Mouse (Mus musculus) layer of hippocampus, postnatal 25 days (tissue): ENCODE measurements around the gene Ttc16. TPM values are rescaled to one million over a fixed set of nuclear protein-coding genes. Genes with fewer than 3 reads are reported as not detected.

ENCODE experiments used
- DNase-seq, 2 experiments: peaks; one replicate each; pipeline ENCODE4 v3.0.0; 2022; ENCODE audit warnings: mixed read lengths in 2 of 2, low spot score in 1 of 2; ENCODE audit errors: extremely low spot score in 1 of 2
- microRNA-seq, 2 experiments: library from miRNA; unstranded; fragments of <30 nt; microRNA quantifications; one replicate each; pipeline ENCODE4 v1.2.0; 2021
- total RNA-seq, 2 experiments: library from RNA; stranded (reverse); gene quantifications; 2 replicates each; pipeline ENCODE4 v1.2.3; 2021

Ttc16 gene
- total RNA-seq, 2 experiments from 2014 or later: 0.54 to 0.59 TPM

- DNase-seq: no peak
Measured at GRCm38 (mm10) chr2:32722046-32722445, 53.4 kb downstream of the Ttc16 start.

DNA sequence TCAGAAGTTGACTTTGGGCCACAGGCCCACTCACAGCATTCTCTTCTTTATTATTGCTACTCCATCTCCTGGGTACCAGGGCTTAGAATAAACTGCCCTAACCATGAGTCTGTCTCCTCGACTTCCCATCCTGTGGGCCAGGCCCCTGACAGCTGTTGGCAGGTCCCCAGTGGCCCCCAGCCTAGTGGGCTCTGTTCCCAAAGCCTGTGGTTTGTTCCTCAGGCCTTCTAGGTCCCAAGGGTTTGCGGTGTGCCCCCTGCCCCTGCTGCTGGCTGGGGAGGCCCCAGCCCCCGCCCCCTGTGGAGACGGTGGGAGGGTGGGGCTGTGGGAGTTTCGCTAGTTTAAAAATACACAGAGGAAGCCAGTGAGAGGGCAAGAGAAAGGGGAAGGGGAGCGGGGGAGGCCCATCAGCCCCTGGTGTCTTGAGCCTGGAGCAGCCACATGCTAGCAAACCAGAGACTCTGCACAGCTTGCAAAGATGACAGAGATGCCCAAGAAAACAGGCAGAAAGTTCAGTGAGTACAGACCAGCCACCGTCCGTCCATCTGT is 54.7 kb downstream of the Ttc16 start, which contains the start of gene Sh2d3c:
TSS of gene Sh2d3c (plus strand) at position 375 of the 549 bp plus-strand sequence.
- no peak for DNase-seq

DNA sequence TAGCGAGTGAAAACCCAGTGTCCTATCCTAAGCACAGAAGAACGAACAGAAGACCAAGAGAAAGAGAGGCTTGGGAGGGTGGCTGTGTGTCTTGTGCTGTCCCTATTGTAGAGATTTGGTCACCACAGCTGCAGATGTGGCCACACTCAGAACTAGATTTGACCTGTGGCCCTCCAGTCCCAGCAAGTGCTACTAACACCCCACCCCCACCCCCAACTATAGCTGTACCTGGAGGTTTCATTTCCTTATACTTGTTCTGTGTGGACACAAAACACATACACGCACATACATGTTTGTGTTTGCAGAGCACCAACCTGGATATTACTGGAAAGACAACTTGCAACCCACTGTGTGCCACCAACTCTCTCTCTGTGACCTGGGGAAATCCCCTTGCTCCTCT is 55.4 kb downstream of the Ttc16 start:
- no peak for DNase-seq

- DNase-seq: peak in 1 of 2 experiments; percentile 24
Measured at GRCm38 (mm10) chr2:32718761-32719160, 56.7 kb downstream of the Ttc16 start.

DNA sequence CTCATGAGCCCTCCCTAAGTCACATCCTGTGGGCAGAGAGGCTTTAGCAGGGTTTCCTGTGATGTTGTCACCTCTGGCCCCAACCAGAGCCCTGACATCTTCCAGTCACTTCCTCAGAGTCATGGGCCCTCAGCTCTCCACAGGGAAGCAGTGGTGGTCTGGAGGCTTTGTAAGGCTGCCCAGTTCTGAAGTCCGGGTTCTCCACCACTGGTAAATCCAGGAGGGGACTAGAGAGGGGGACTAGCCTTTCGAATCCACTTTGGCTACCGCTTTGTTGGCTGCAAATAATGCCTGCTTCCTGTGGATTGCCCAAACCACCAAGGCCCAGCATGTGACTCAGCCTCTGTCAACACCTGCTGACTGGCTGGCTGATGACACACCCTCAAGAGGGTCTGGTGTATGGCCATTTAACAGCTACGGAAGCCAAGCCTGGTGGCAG is 60.4 kb downstream of the Ttc16 start:
- DNase-seq: no peak

GRCm38 (mm10) chr2:32714117-32714986 is 61.1 kb downstream of the Ttc16 start:
- DNase-seq: no peak

GRCm38 (mm10) chr2:32712934-32713817 is 62.3 kb downstream of the Ttc16 start, which contains the start of gene Cdk9:
Gene Cdk9, minus strand, starts transcription at chr2:32713076.
- peak; percentile 85 to 98 for DNase-seq

GRCm38 (mm10) chr2:32712586-32712933 is 62.9 kb downstream of the Ttc16 start:
- peak in 1 of 2 experiments; percentile 82 for DNase-seq

- DNase-seq: peak; percentile 35 to 36
Measured at GRCm38 (mm10) chr2:32712108-32712551, 63.3 kb downstream of the Ttc16 start.

- DNase-seq: no peak
Measured at GRCm38 (mm10) chr2:32711301-32712056, 64.0 kb downstream of the Ttc16 start.

DNA sequence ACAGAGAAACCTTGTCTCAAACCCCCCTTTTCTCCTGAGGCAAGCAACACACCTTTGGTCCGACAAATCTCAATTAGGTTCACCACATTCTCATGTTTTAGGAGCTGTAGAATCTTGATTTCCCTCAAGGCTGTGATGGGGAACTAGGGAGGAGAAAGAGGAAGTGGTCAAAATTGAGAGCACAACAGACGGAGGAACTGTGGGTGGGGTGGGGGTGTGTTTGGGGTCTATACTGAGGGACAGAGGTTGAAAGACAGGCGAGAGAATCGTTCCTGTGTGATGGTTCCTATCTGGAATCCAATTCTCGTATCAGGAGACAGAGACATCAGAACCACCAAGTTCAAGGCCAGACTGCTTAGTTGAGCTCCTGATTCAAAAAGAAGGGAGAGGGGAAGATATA is 65.0 kb downstream of the Ttc16 start:
- DNase-seq: no peak

DNA sequence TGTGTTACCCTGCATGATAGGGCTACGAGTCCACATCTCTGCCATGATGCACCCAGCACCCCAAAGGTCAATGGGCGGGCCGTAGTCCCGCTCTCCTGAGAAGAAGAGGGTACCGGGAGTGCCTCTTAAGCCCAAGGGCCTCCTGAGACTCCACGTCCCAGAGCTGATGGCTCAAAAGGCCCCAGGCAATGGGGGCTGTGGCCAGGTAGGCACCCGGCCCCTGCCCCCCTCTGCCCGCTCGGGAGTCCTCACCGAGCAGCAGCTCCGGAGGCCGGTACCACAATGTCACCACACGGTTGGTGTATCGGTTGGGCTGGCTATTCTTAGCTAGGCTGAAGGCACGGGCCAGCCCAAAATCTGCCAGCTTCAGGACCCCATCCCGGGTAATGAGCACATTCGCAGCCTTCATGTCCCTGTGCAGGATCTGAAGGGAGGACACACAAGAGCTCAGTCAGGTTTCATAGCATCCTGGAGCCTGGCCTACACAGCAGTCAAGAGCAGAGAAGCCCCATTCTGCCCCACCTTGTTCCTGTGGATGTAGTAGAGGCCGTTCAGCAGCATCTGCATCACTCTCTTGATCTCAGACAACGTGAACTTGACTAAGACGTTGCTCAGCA is 65.8 kb downstream of the Ttc16 start:
- no peak for DNase-seq

DNA sequence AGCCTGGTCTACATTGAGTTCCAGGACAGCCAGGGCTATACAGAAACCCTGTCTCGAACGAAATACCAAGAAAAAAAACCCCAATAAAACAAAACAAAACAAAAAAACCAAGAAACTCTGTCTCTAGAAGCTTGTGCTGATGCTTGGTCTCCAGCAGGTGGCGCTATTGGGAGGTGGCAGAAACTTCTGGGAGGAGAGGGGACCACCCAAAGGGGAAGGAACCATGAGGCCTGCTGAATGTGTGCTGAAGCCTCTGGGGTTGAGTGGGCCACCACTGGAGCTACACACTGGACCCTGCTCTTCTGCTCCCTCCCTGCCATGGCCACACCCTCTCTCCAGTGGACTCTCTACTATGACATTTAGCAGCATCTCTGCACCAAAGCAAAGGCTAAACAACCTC is 66.8 kb downstream of the Ttc16 start:
- DNase-seq: peak; percentile 36 to 69

Small RNA genes lying within 50 kb of the gene (microRNA-seq; reads per million reads assigned to microRNA genes)
- gene Mir2861 (0 reads per million in 2 experiments), gene Mir3960 (0 reads per million in 2 experiments)

Other genes with a start within 250 kb of the Ttc16 start
- gene Fam102a, start 240.3 kb downstream of the Ttc16 start, total RNA-seq: 10 to 100 TPM; 70.2 to 75.2 TPM
- 10 to 100 TPM; 74.0 to 80.4 TPM for gene Dpm2, start 204.8 kb downstream of the Ttc16 start, total RNA-seq
- 1 to 10 TPM; 4.0 to 4.1 TPM for gene Pip5kl1, start 200.8 kb downstream of the Ttc16 start, total RNA-seq
- gene 9430097D07Rik, start 199.9 kb downstream of the Ttc16 start, total RNA-seq: under 1 TPM in 1 of 2 experiments, not detected in 1; 0.33 TPM
- 10 to 100 TPM; 41.4 to 48.8 TPM for gene St6galnac4, start 188.5 kb downstream of the Ttc16 start, total RNA-seq
- 100 to 1,000 TPM; 105 to 124 TPM for gene St6galnac6, start 175.9 kb downstream of the Ttc16 start, total RNA-seq
- gene Ak1, start 153.9 kb downstream of the Ttc16 start, total RNA-seq: 100 to 1,000 TPM; 127 to 140 TPM
- 10 to 100 TPM; 17.4 to 24.2 TPM for gene Eng, start 129.0 kb downstream of the Ttc16 start, total RNA-seq
- 10 to 100 TPM in 1 of 2 experiments, 1 to 10 TPM in 1; 8.4 to 10.7 TPM for gene Fpgs, start 71.5 kb downstream of the Ttc16 start, total RNA-seq
- 100 to 1,000 TPM in 1 of 2 experiments, 10 to 100 TPM in 1; 96.0 to 106 TPM for gene Cdk9, start 62.6 kb downstream of the Ttc16 start, total RNA-seq
- gene Sh2d3c, start 54.6 kb downstream of the Ttc16 start, total RNA-seq: 10 to 100 TPM; 22.8 to 23.9 TPM
- 1 to 10 TPM; 1.1 to 1.3 TPM for gene 6330409D20Rik, start 34.6 kb downstream of the Ttc16 start, total RNA-seq
- gene Tor2a, start 18.4 kb downstream of the Ttc16 start, total RNA-seq: 10 to 100 TPM; 32.2 to 33.3 TPM
- gene Ptrh1, start 153 bp upstream of the Ttc16 start, total RNA-seq: 1 to 10 TPM; 5.9 to 7.9 TPM
- gene Cfap157, start 8.8 kb upstream of the Ttc16 start, total RNA-seq: 1 to 10 TPM in 1 of 2 experiments, under 1 TPM in 1; 0.49 to 1.3 TPM
- 100 to 1,000 TPM; 596 to 606 TPM for gene Stxbp1, start 71.6 kb upstream of the Ttc16 start, total RNA-seq
- gene Fam129b, start 100.5 kb upstream of the Ttc16 start, total RNA-seq: 10 to 100 TPM; 15.1 to 15.7 TPM
- gene Rpl12, start 185.9 kb upstream of the Ttc16 start, total RNA-seq: 100 to 1,000 TPM; 101 to 110 TPM
- gene Lrsam1, start 186.0 kb upstream of the Ttc16 start, total RNA-seq: 10 to 100 TPM; 35.6 to 36.1 TPM
- gene Slc2a8, start 206.4 kb upstream of the Ttc16 start, total RNA-seq: 10 to 100 TPM; 20.5 to 21.4 TPM